Mouse (Mus musculus): ENCODE results near the gene Olfr427. TPM values are rescaled to one million over a fixed set of nuclear protein-coding genes. Genes with fewer than 3 reads are reported as not detected.
"Not testable (repeated sequence)": the region's sequence is repeated elsewhere in the genome, so short reads cannot be mapped to it uniquely, and the experiment has no call there.

Olfr427 gene
- polyA plus RNA-seq (2015; fragmentation: Nextera tagmentation; extraction: Ambion mirVana): not detected in 2 replicates

DNA sequence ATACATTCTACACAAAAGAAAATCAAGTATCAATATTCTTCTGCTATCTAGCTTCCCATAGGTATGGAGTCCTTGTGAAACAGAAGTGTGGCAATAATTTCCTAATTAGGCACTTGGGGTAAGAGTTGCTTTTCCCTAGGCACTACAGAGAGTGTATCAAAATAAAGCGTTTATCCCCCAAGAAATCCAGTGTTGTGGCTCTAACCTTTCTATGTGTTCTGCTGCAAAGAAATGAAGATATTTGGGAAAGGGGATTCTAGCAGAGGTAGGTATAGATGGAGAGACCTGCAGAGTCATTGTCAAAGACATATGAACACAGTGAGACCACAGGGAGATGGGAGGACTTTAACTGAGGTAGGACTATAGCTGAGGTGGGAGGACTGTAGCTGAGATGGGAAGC lies at the start of gene Olfr427:
Gene Olfr427, plus strand, starts transcription at position 301 of the 400 bp plus-strand sequence.
- Histone ChIP-seq H3K9me3 (no peaks in the 10 kb centered on the region), H3K4me2 (replicated peaks) (no peak within 1 kb of the TSS), H3K27me3 (replicated peaks) (no peaks in the 10 kb centered on the region), H3K9ac (no peak within 1 kb of the TSS), H3K4me3 (replicated peaks) (no peak within 1 kb of the TSS), H3K27ac (no peak within 1 kb of the TSS), H3K36me3 (no peaks in the 10 kb centered on the region), H3K4me1 (replicated peaks) (no peaks in the 10 kb centered on the region)
- no peak for ATAC-seq
- WGBS: 88% methylated on average over 1 of the region's 1 CpGs

DNA sequence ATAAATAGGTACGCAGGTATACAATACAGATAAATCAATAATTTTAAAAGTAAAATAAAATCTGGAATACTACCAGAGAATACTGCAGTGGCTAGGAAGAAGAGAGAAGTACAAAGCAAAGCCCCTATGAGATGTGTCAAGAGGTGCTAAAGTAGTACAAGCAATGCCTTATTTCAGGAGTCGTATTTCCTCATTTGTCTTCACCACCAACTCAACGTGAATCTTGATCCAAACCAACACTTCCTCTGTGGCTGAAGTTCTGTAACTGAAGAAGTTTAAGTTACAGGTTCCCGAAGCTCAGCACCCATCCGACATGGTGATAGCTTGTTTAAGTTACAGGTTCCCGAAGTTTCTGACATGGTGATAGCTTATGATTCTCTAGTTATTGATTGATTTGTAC lies 48.5 kb upstream of the Olfr427 start:
- not testable (repeated sequence) for H3K9ac ChIP-seq; H3K27me3 ChIP-seq (replicated peaks); H3K36me3 ChIP-seq; H3K27ac ChIP-seq; ATAC-seq; H3K4me3 ChIP-seq (replicated peaks); H3K4me1 ChIP-seq (replicated peaks); H3K9me3 ChIP-seq; H3K4me2 ChIP-seq (replicated peaks)
- 71% methylated on average over 6 of the region's 6 CpGs for WGBS

DNA sequence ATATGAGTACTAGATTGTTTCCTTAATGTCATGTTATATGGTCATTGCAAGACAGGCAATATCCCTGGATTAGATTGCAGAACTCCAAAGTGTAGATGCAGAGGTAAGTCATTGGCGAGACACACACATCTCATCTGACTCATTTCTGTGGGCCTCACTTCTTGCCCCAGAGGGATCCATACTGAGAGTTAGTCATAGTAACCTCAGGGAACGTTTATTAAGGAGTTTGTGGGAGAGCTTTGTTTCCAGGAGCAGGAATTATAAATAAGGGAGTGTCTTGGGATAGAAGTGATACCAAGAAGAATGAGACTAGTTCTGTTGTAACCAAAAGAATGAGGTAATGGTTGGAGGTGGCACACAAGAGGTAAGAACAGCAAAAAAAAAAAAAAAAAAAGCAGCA lies 47.8 kb upstream of the Olfr427 start, which contains the start of gene Olfr432:
Gene Olfr432, plus strand, starts transcription at position 313 of the 400 bp plus-strand sequence.
- no peaks in the 10 kb centered on the region for H3K9me3 ChIP-seq
- H3K9ac ChIP-seq: no peak within 1 kb of the TSS
- H3K27me3 ChIP-seq (replicated peaks): no peaks in the 10 kb centered on the region

DNA sequence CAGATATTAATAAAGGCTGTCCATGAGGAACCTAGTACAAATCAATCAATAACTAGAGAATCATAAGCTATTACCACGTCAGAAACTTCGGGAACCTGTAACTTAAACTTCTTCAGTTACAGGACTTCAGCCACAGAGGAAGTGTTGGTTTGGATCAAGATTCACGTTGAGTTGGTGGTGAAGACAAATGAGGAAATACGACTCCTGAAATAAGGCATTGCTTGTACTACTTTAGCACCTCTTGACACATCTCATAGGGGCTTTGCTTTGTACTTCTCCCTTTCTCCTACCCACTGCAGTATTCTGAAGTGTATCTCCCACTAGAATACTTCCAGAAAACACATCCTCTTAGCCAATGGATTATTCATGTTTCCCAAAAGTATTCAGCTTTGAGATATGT lies 47.3 kb upstream of the Olfr427 start:
- not testable (repeated sequence) for H3K9ac ChIP-seq, H3K9me3 ChIP-seq
- 65% methylated on average over 4 of the region's 4 CpGs for WGBS

More for the DNA sequence above, 47.8 kb upstream of the Olfr427 start, which contains the start of gene Olfr432:
- H3K4me3 ChIP-seq (replicated peaks): no peak within 1 kb of the TSS
- no peaks in the 10 kb centered on the region for H3K36me3 ChIP-seq
- H3K27ac ChIP-seq: no peak within 1 kb of the TSS
- no peaks in the 10 kb centered on the region for H3K4me1 ChIP-seq (replicated peaks)
- 71% methylated on average over 2 of the region's 2 CpGs for WGBS
- no peak within 1 kb of the TSS for H3K4me2 ChIP-seq (replicated peaks)
- ATAC-seq: no peak

DNA sequence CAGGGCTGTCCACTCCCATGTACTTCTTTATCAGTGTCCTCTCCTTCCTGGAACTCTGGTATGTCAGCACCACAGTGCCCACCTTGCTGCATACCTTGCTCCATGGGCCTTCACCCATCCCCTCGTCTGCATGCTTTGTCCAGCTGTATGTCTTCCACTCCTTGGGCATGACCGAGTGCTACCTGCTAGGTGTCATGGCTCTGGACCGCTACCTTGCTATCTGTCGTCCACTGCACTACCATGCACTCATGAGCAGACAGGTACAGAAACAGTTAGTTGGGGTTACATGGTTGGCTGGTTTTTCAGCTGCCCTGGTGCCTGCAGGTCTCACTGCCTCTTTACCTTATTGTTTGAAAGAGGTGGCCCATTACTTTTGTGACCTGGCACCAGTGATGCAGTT lies 46.2 kb upstream of the Olfr427 start:
- 90% methylated on average over 4 of the region's 4 CpGs for WGBS
- ATAC-seq: no peak
- no peaks in the 10 kb centered on the region for H3K9me3 ChIP-seq
- H3K4me2 ChIP-seq (replicated peaks): no peak overlapping the region
- H3K4me3 ChIP-seq (replicated peaks): no peak overlapping the region
- no peak overlapping the region for H3K9ac ChIP-seq
- no peaks in the 10 kb centered on the region for H3K27me3 ChIP-seq (replicated peaks)
- H3K36me3 ChIP-seq: no peaks in the 10 kb centered on the region
- H3K27ac ChIP-seq: no peak overlapping the region
- H3K4me1 ChIP-seq (replicated peaks): no peaks in the 10 kb centered on the region

More for the DNA sequence above, 47.3 kb upstream of the Olfr427 start:
- H3K4me3 ChIP-seq (replicated peaks); H3K36me3 ChIP-seq; H3K27me3 ChIP-seq (replicated peaks); H3K4me1 ChIP-seq (replicated peaks); H3K27ac ChIP-seq; ATAC-seq; H3K4me2 ChIP-seq (replicated peaks): not testable (repeated sequence)

DNA sequence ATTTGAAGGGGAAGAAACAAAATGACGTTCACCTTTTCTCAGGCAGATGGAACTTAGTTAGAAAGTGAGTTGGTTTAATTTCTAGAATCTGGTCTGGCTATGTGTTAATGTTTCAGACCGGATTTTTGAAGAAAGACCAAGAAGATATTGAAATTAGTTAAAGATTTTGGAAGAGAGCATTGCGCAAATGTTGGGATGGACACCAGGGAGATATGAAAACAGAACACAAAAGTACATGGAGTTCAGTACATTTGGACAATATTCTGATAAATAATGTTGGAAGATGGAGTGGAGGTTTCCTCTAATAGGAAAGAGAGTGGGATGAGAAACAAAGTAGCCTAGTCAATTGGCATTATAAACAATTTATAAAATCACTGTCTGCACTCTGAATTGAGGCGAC lies 45.2 kb upstream of the Olfr427 start:
- H3K9ac ChIP-seq: no peak overlapping the region
- WGBS: 80% methylated on average over 4 of the region's 4 CpGs
- no peak overlapping the region for H3K27ac ChIP-seq
- ATAC-seq: no peak
- no peak overlapping the region for H3K4me3 ChIP-seq (replicated peaks)
- H3K4me1 ChIP-seq (replicated peaks): no peaks in the 10 kb centered on the region
- no peak overlapping the region for H3K4me2 ChIP-seq (replicated peaks)
- H3K36me3 ChIP-seq: no peaks in the 10 kb centered on the region
- H3K9me3 ChIP-seq: no peaks in the 10 kb centered on the region
- no peaks in the 10 kb centered on the region for H3K27me3 ChIP-seq (replicated peaks)

DNA sequence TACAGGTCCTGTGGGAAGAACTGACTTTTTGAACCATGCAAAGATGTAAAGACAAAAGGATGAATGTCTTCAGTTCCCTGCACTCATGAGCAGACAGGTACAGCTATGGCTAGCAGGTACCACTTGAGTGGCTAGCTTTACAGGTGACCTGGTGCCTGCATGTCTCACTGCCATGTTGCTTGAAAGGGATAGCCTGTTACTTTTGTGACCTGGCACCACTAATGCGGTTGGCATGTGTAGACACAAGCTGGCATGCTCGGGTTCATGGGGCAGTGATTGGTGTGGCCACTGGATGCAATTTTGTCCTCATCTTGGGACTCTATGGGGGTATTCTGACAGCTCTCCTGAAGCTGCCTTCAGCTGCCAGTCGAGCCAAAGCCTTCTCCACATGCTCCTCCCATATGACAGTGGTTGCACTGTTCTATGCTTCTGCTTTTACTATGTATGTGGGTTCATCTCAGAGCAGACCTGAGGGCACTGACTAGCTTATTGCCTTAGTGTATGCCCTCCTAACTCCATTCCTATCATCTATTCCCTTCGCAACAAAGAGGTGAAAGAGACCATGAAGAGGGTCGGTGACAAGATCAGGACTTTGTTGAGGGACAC lies 44.7 kb upstream of the Olfr427 start:
- Histone ChIP-seq H3K4me2 (replicated peaks) (no peak overlapping the region), H3K4me1 (replicated peaks) (no peaks in the 10 kb centered on the region), H3K9me3 (no peaks in the 10 kb centered on the region), H3K4me3 (replicated peaks) (no peak overlapping the region), H3K36me3 (no peaks in the 10 kb centered on the region), H3K27ac (no peak overlapping the region), H3K9ac (no peak overlapping the region), H3K27me3 (replicated peaks) (no peaks in the 10 kb centered on the region)
- no peak for ATAC-seq
- 90% methylated on average over 5 of the region's 5 CpGs for WGBS

DNA sequence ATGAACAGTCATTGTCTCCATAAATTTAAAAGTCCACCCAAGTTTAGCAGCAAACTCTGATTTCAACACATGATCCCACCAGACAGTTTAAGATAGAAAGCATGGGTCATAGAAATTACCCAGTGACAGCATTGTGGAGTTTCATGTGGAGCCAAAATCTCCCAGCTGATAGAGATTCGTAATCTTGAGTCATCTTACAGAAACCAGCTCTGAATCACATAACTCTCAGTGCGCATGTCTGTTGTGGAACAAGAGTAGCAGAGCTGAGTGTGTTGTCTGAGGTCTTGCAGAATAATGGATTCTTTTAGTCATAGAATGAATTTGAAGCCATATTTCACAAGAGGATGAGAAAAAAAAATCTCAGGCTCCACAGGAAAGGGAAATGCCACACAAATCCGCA lies 43.7 kb upstream of the Olfr427 start:
- Histone ChIP-seq H3K36me3 (no peaks in the 10 kb centered on the region), H3K4me3 (replicated peaks) (no peak overlapping the region), H3K27me3 (replicated peaks) (no peaks in the 10 kb centered on the region), H3K4me1 (replicated peaks) (no peaks in the 10 kb centered on the region), H3K27ac (no peak overlapping the region), H3K9me3 (no peaks in the 10 kb centered on the region), H3K9ac (no peak overlapping the region), H3K4me2 (replicated peaks) (no peak overlapping the region)
- 72% methylated on average over 3 of the region's 3 CpGs for WGBS
- no peak for ATAC-seq

DNA sequence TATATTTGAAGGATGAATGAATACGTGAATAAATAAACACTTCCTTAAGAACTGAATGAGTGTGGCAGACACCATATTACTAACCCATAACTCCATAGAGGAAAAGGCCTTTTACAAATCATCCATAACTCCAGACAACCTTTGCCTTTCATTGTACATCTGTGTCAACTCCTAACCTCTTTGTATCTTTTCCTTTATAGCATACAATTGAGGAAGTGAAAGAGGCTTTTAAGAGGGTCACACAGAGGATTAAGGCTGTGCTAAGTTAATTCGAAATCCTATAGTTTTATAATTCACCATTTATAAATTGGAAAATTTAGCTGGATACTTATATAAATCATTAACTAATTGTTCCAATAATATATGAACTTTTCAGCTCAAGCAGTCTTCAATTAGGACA lies 41.4 kb upstream of the Olfr427 start:
- no peak for ATAC-seq

DNA sequence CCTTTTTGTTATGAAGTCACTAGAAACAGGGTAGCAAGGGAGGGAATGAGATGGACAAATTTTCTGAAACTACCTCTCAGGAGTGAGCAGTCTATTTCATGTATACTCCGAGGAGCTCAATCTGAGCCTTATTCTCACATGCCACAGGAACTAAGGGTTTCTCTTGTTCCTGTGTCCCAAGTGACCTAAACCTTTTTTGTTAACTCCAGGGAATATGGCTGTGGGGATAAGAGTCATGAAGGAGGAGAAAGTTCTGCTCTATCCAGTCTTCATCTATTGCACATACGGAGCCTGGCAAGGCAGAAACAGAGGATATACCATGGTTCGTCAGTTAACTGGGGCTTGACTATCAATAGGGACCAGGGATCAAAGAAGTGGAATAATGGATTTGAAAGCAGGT lies 30.4 kb upstream of the Olfr427 start, which contains the start of gene Olfr430:
Gene Olfr430, plus strand, starts transcription at position 301 of the 400 bp plus-strand sequence.
- 90% methylated on average over 3 of the region's 3 CpGs for WGBS
- no peak within 1 kb of the TSS for H3K4me2 ChIP-seq (replicated peaks)

More for the DNA sequence above, 41.4 kb upstream of the Olfr427 start:
- Histone ChIP-seq H3K27me3 (replicated peaks) (no peaks in the 10 kb centered on the region), H3K36me3 (no peaks in the 10 kb centered on the region), H3K27ac (no peak overlapping the region), H3K4me3 (replicated peaks) (no peak overlapping the region), H3K4me2 (replicated peaks) (no peak overlapping the region), H3K9ac (no peak overlapping the region), H3K9me3 (no peaks in the 10 kb centered on the region), H3K4me1 (replicated peaks) (no peaks in the 10 kb centered on the region)
- 78% methylated on average over 2 of the region's 2 CpGs for WGBS

DNA sequence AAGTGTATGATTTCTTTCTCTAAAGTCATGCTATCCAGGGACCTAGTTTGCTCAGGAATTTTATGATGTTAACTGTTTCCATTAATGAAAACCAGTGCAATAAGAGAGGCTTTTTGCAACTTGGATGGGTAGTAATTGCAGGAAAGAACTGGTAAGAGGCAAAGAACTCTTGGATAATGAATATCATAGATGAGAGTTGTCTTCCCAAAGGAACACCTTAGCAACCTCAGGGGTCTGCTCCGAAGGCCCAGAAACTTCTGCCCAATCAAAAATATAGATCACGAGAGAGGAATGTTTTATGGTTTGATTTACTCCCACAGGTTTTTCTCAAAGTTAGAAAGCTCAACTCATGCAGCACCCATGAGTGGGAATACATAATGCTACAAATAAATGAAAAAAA lies 12.7 kb upstream of the Olfr427 start, which contains the start of gene Olfr429:
Gene Olfr429, plus strand, starts transcription at position 301 of the 400 bp plus-strand sequence.
- no peaks in the 10 kb centered on the region for H3K4me1 ChIP-seq (replicated peaks)
- no peaks in the 10 kb centered on the region for H3K36me3 ChIP-seq
- no peaks in the 10 kb centered on the region for H3K9me3 ChIP-seq
- H3K4me2 ChIP-seq (replicated peaks): no peak within 1 kb of the TSS
- no peak for ATAC-seq
- no peak within 1 kb of the TSS for H3K27ac ChIP-seq
- H3K4me3 ChIP-seq (replicated peaks): no peak within 1 kb of the TSS
- no peaks in the 10 kb centered on the region for H3K27me3 ChIP-seq (replicated peaks)
- no peak within 1 kb of the TSS for H3K9ac ChIP-seq
- 91% methylated on average over 2 of the region's 2 CpGs for WGBS

More for the DNA sequence above, 30.4 kb upstream of the Olfr427 start, which contains the start of gene Olfr430:
- no peaks in the 10 kb centered on the region for H3K4me1 ChIP-seq (replicated peaks)
- H3K36me3 ChIP-seq: no peaks in the 10 kb centered on the region
- no peak within 1 kb of the TSS for H3K4me3 ChIP-seq (replicated peaks)
- no peak for ATAC-seq
- no peaks in the 10 kb centered on the region for H3K27me3 ChIP-seq (replicated peaks)
- no peak within 1 kb of the TSS for H3K27ac ChIP-seq
- no peak within 1 kb of the TSS for H3K9ac ChIP-seq
- H3K9me3 ChIP-seq: no peaks in the 10 kb centered on the region

DNA sequence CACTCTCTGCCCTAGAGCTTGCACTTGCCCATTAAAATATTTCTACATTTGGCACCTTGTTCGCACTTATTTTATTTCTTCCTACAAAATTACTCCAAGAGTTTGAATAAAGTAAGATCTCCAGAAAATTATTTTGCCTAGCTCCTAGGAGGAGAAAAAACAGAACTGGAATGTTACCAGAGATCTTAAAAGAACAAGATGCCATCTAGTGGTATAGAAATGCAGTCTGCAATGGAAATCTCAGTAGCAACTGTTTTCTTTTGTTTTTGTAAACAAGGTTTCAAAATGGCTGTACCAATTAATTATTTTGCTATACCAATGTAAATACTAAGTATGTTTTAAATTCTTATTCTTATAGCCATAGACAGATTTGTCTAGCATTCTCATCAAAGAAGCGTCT lies 7.0 kb downstream of the Olfr427 start:
- 61% methylated on average over 2 of the region's 2 CpGs for WGBS
- Histone ChIP-seq H3K4me2 (replicated peaks) (no peak overlapping the region), H3K4me1 (replicated peaks) (no peaks in the 10 kb centered on the region), H3K36me3 (no peaks in the 10 kb centered on the region), H3K9ac (no peak overlapping the region), H3K27me3 (replicated peaks) (no peaks in the 10 kb centered on the region), H3K4me3 (replicated peaks) (no peak overlapping the region), H3K27ac (no peak overlapping the region), H3K9me3 (no peaks in the 10 kb centered on the region)
- ATAC-seq: no peak

DNA sequence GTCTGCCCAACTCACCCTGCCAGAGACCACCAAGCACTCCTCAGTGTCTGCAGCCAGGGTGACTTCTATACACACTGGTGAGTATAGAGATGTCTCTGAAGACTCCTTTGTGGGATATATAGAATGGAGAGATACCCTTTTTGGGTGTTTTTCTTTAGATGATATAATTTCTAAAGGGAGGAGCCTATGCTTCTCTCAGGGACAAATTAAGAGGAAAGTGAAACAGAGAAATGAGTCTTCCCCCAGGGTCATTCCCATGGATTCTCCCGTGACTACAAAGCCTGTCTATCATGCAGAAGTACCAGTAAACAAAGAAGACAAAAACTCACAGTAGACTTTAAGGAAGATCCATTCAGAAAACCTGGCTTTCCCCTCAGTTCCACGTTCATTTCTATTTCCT lies 24.4 kb downstream of the Olfr427 start, which contains the start of gene Olfr231:
Gene Olfr231, minus strand, starts transcription at position 101 of the 400 bp plus-strand sequence.
- 64% methylated on average over 2 of the region's 2 CpGs for WGBS
- H3K4me2 ChIP-seq (replicated peaks): no peak within 1 kb of the TSS
- H3K4me1 ChIP-seq (replicated peaks): no peaks in the 10 kb centered on the region
- no peak for ATAC-seq
- H3K9ac ChIP-seq: no peak within 1 kb of the TSS
- H3K27ac ChIP-seq: no peak within 1 kb of the TSS
- H3K27me3 ChIP-seq (replicated peaks): no peaks in the 10 kb centered on the region
- no peaks in the 10 kb centered on the region for H3K9me3 ChIP-seq
- no peaks in the 10 kb centered on the region for H3K36me3 ChIP-seq
- H3K4me3 ChIP-seq (replicated peaks): no peak within 1 kb of the TSS

Measured in intestine, embryonic 15.5 days (tissue).